Mouse (Mus musculus): ENCODE measurements around the gene Samhd1.

DNA sequence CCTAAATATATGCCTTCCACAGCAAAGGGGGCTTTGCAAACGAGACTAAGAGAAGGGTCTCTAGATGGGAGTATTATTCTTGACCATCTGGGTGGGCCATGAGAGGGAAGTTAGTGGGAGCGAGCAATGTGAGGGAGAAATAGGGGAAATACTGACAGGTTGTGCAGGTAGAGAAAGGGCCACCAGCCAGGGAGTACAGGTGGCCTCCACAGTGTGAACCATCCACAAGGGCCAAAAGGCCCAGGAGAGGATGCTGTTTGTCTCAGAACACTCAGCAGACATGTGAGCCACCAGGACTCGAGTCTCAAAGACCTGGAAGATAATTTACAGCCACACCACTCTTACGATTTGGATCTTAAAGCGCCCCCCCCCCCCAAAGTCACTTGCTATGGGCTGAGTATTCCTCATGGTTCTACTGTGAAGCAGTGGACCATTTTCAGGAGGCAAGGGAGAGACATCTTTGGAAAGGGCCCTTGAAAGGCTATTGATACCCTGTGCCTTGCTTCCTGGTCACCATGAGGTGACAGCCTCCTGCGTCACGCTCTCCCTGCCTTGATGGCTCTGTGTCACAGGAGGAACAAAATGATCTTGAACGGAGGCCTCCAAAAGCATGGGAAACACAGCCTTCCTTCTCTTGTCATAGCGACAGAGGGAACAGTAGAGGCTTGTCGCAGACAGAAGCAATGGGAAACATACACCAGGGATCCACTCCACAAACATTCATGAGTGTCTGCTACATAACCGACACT is 74.3 kb downstream of the Samhd1 start:
- TF ChIP-seq MAFK (IDR thresholded peaks at IDR 0.05; ENCODE audit: insufficient read depth, low read depth, low read length) (no peak), HCFC1 (IDR thresholded peaks at IDR 0.05; ENCODE audit: borderline replicate concordance, insufficient read depth, low read length) (no peak), CHD2 (IDR thresholded peaks at IDR 0.05; ENCODE audit: low read depth, low read length) (no peak)
